Mouse (Mus musculus): ENCODE measurements around the gene Lgr5. TPM values are rescaled to one million over a fixed set of nuclear protein-coding genes. Genes with fewer than 3 reads are reported as not detected.
A peak's percentile ranks its signal among the peaks of the same experiment; 100 is the strongest.

Gene Lgr5
- polyA plus RNA-seq, 2 experiments: 0.76 to 0.84 TPM

- no peak for DNase-seq (ENCODE audit: low read depth in 3 of 3, low spot score in 3 of 3)
- Histone ChIP-seq H3K27ac (no peak overlapping the region), H3K9me3 (ENCODE audit: control insufficient read depth, low read length) (no peaks in the 10 kb centered on the region), H3K4me3 (ENCODE audit: insufficient read depth in 1 of 2, low read depth in 2 of 2, low read length in 2 of 2) (no peak overlapping the region), H3K27me3 (ENCODE audit: control insufficient read depth, insufficient read depth, low read length) (no peaks in the 10 kb centered on the region), H3K4me1 (replicated peaks; ENCODE audit: control insufficient read depth in 2 of 2, insufficient read depth in 2 of 2, low read length in 1 of 2) (no peaks in the 10 kb centered on the region), H3K9ac (replicated peaks) (no peak overlapping the region), H3K36me3 (replicated peaks; ENCODE audit: control insufficient read depth, insufficient read depth, low read depth) (no peaks in the 10 kb centered on the region), H3K4me2 (ENCODE audit: low read depth) (no peak overlapping the region)
- WGBS (ENCODE audit: insufficient replicate concordance): 53% methylated on average over 2 of the region's 2 CpGs
- no peak for TF ChIP-seq CTCF (IDR thresholded peaks at IDR 0.05; ENCODE audit: low read depth)
- TF ChIP-seq EP300 (IDR thresholded peaks at IDR 0.05; ENCODE audit: low read depth): no peak
- ATAC-seq (ENCODE audit: insufficient read depth): no peak
Measured at GRCm38 (mm10) chr10:115485602-115486001, 102.0 kb downstream of the Lgr5 start.

DNA sequence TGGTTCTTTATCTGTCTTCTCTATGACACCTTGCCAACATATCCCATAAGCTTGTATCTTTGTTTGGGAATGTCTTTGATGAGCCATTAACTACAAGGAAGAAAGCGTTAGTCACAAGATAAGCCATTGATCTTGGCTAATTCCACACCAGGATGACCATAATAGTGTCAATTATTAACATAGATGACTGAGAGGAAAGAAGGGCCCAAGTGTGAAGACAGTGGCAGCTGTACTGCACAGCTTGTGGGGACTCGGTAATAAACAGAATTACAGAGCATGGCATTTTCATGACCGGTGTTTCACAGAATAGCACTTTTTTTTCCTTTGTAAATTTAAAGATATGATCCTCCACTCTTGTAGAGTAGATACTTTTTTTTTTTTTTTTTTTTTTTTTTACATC, 102.9 kb downstream of the Lgr5 start:
- no peak for DNase-seq (ENCODE audit: low read depth in 3 of 3, low spot score in 3 of 3)
- no peak for ATAC-seq (ENCODE audit: insufficient read depth)
- H3K4me1 ChIP-seq (replicated peaks; ENCODE audit: control insufficient read depth in 2 of 2, insufficient read depth in 2 of 2, low read length in 1 of 2): no peaks in the 10 kb centered on the region
- no peak overlapping the region for H3K9ac ChIP-seq (replicated peaks)
- TF ChIP-seq EP300 (IDR thresholded peaks at IDR 0.05; ENCODE audit: low read depth): no peak
- TF ChIP-seq CTCF (IDR thresholded peaks at IDR 0.05; ENCODE audit: low read depth): no peak
- H3K27me3 ChIP-seq (ENCODE audit: control insufficient read depth, insufficient read depth, low read length): no peaks in the 10 kb centered on the region
- WGBS (ENCODE audit: insufficient replicate concordance): 63% methylated on average over 3 of the region's 3 CpGs
- H3K4me2 ChIP-seq (ENCODE audit: low read depth): no peak overlapping the region
- no peak overlapping the region for H3K4me3 ChIP-seq (ENCODE audit: insufficient read depth in 1 of 2, low read depth in 2 of 2, low read length in 2 of 2)
- no peaks in the 10 kb centered on the region for H3K36me3 ChIP-seq (replicated peaks; ENCODE audit: control insufficient read depth, insufficient read depth, low read depth)
- H3K9me3 ChIP-seq (ENCODE audit: control insufficient read depth, low read length): no peaks in the 10 kb centered on the region
- H3K27ac ChIP-seq: no peak overlapping the region

DNA sequence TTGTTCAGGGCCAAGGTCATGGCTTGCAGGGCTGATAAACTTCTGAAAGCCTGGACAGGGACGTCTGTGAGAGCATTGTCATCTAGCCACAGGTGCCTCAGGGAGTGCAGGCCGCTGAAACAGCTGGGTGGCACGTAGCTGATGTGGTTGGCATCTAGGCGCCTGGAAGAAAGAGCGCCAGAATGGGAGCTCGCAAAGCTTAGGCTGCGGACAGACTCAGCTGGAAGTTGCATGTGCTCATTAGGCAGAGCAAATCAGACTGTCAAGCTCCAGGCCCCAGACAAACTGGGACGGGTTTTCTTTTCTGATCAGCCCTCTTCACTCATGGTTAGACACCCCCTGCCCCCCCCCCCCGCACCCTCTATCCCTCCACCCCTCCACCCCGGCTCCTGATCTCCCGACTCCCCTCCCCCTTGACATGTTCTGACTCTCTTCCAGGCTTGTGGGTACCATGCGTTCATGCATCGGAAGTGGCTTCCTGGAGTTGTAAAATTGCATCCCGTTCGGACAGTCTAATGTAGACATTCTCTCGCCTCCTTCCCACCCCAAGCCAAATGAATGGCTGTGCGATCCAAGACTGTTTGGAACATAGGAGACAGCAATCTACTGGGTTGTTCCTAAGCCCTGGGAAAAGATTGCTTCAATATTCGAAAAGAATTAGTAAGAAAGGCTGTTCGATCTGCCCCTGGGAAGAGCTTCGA, 109.0 kb downstream of the Lgr5 start:
- no peak overlapping the region for H3K27ac ChIP-seq
- DNase-seq (ENCODE audit: low read depth in 3 of 3, low spot score in 3 of 3) (no peak), ATAC-seq (ENCODE audit: insufficient read depth) (no peak)
- H3K36me3 ChIP-seq (replicated peaks; ENCODE audit: control insufficient read depth, insufficient read depth, low read depth): no peaks in the 10 kb centered on the region
- H3K4me2 ChIP-seq (ENCODE audit: low read depth): peak overlapping the region; percentile 6; the same call in 1 of the 2 replicates
- no peak overlapping the region for H3K9ac ChIP-seq (replicated peaks)
- no peak overlapping the region for H3K4me3 ChIP-seq (ENCODE audit: insufficient read depth in 1 of 2, low read depth in 2 of 2, low read length in 2 of 2)
- 0 out of 4 replicates have a peak, but pooled peaks cover 0 to 3% of the 10 kb centered on the region in 2 experiments for H3K4me1 ChIP-seq (replicated peaks; ENCODE audit: control insufficient read depth in 2 of 2, insufficient read depth in 2 of 2, low read length in 1 of 2)
- 25% methylated on average over 20 of the region's 20 CpGs for WGBS (ENCODE audit: insufficient replicate concordance)
- no peaks in the 10 kb centered on the region for H3K27me3 ChIP-seq (ENCODE audit: control insufficient read depth, insufficient read depth, low read length)
- H3K9me3 ChIP-seq (ENCODE audit: control insufficient read depth, low read length): no peaks in the 10 kb centered on the region
- TF ChIP-seq EP300 (IDR thresholded peaks at IDR 0.05; ENCODE audit: low read depth): no peak
- no peak for TF ChIP-seq CTCF (IDR thresholded peaks at IDR 0.05; ENCODE audit: low read depth)

GRCm38 (mm10) chr10:115476506-115476905, 111.1 kb downstream of the Lgr5 start:
- WGBS (ENCODE audit: insufficient replicate concordance): 70% methylated on average over 9 of the region's 9 CpGs

DNA sequence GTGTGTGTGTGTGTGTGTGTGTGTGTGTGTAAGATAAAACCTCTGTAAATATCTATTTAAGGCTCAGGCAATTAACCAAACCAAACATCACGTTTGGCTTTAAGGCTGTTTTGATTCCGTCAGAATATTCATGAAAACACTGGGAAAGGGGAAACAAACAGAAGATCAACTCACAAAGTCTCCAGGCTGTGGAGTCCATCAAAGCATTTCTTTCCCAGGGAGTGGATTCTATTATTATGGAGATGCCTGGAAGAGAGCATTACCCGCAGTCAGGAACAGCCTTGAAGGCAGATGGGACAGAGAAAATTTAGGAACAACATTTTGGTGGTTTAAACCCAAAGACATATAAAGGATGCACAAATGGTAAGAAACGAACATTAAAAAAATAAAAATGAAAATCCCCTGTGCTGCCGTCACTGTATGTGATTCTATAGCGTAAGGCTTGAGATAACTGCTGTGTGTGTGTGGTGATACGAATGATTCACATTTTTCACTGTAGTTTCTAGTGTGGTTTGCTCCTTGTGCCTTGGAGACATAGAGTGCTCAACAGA, 112.5 kb downstream of the Lgr5 start:
- ATAC-seq (ENCODE audit: insufficient read depth) (no peak), DNase-seq (ENCODE audit: low read depth in 3 of 3, low spot score in 3 of 3) (no peak)
- Histone ChIP-seq H3K9me3 (ENCODE audit: control insufficient read depth, low read length) (no peaks in the 10 kb centered on the region), H3K4me1 (replicated peaks; ENCODE audit: control insufficient read depth in 2 of 2, insufficient read depth in 2 of 2, low read length in 1 of 2) (0 out of 4 replicates have a peak, but pooled peaks cover 0 to 3% of the 10 kb centered on the region in 2 experiments), H3K27ac (no peak overlapping the region), H3K9ac (replicated peaks) (no peak overlapping the region), H3K4me3 (ENCODE audit: insufficient read depth in 1 of 2, low read depth in 2 of 2, low read length in 2 of 2) (no peak overlapping the region), H3K36me3 (replicated peaks; ENCODE audit: control insufficient read depth, insufficient read depth, low read depth) (no peaks in the 10 kb centered on the region), H3K27me3 (ENCODE audit: control insufficient read depth, insufficient read depth, low read length) (no peaks in the 10 kb centered on the region), H3K4me2 (ENCODE audit: low read depth) (no peak overlapping the region)
- TF ChIP-seq CTCF (IDR thresholded peaks at IDR 0.05; ENCODE audit: low read depth) (no peak), EP300 (IDR thresholded peaks at IDR 0.05; ENCODE audit: low read depth) (no peak)
- 56% methylated on average over 7 of the region's 7 CpGs for WGBS (ENCODE audit: insufficient replicate concordance)

More at GRCm38 (mm10) chr10:115476506-115476905, 111.1 kb downstream of the Lgr5 start:
- H3K27me3 ChIP-seq (ENCODE audit: control insufficient read depth, insufficient read depth, low read length): no peaks in the 10 kb centered on the region
- no peak overlapping the region for H3K27ac ChIP-seq
- no peak for DNase-seq (ENCODE audit: low read depth in 3 of 3, low spot score in 3 of 3)
- H3K4me1 ChIP-seq (replicated peaks; ENCODE audit: control insufficient read depth in 2 of 2, insufficient read depth in 2 of 2, low read length in 1 of 2): 0 out of 4 replicates have a peak, but pooled peaks cover 0 to 3% of the 10 kb centered on the region in 2 experiments
- H3K4me2 ChIP-seq (ENCODE audit: low read depth): no peak overlapping the region
- ATAC-seq (ENCODE audit: insufficient read depth): no peak
- no peaks in the 10 kb centered on the region for H3K36me3 ChIP-seq (replicated peaks; ENCODE audit: control insufficient read depth, insufficient read depth, low read depth)
- no peak overlapping the region for H3K4me3 ChIP-seq (ENCODE audit: insufficient read depth in 1 of 2, low read depth in 2 of 2, low read length in 2 of 2)
- no peaks in the 10 kb centered on the region for H3K9me3 ChIP-seq (ENCODE audit: control insufficient read depth, low read length)
- H3K9ac ChIP-seq (replicated peaks): no peak overlapping the region
- no peak for TF ChIP-seq EP300 (IDR thresholded peaks at IDR 0.05; ENCODE audit: low read depth)
